22 mouse cellular contexts compared by ENCODE assay signal in the genomic region with DNA sequence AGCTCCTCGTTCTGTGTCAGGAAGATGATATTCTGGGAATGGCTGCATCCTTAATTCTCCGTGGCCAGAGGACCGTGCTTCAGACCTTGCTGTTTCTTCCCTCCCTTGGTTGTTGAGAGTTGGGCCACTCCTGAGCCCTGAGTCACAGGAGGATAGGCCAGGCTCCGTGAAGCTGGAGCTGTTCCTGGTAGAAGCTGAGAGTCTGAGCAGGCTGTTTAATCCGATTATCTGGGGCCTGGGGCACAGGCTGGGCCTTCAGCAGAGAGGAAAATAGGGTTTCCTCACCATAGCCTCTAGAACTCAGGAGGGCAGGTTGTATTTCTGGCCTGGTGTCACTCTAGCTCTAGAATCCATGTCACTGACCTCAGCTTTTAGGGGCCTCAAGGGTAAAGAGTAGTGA. TPM values are rescaled to one million over a fixed set of nuclear protein-coding genes. Genes with fewer than 3 reads are reported as not detected.
DNase-seq lines count a peak whose midpoint lies in the region; ATAC-seq and TF ChIP-seq lines count a peak whose summit lies in the region.
"Had no signal": no experiment of that assay in that cellular context is flagged by ENCODE, and none has a peak within 500 bp of the region (broad histone marks: within the 10 kb centered on the region; RNA-seq: fewer than 3 reads in every experiment).

No protein-coding gene starts in this region.

- 0 out of 2 replicates have a peak overlapping the region, but pooled peaks have one; percentile 7 for H3K9ac ChIP-seq in embryonic facial prominence, embryonic 12.5 days
- H3K9ac ChIP-seq in kidney, embryonic 14.5 days (ENCODE audit: low read depth, low read length), result no peak overlapping the region
- H3K9ac ChIP-seq in ES-Bruce4 (ENCODE audit: low read depth, poor library complexity, severe bottlenecking), result no peak overlapping the region
- no peak overlapping the region for H3K9ac ChIP-seq in midbrain, embryonic 15.5 days
- H3K9ac ChIP-seq: heart, embryonic 12.5 days; limb, embryonic 15.5 days; stomach, embryonic 15.5 days had no signal

- peaks cover 29% of the 10 kb centered on the region for H3K4me1 ChIP-seq in embryonic facial prominence, embryonic 12.5 days
- H3K4me1 ChIP-seq in embryonic facial prominence, embryonic 10.5 days, result peaks cover 39% of the 10 kb centered on the region
- H3K4me1 ChIP-seq in kidney, embryonic 14.5 days (ENCODE audit: control insufficient read depth, insufficient read depth, low read length), result peaks cover 5% of the 10 kb centered on the region; the same call in 1 of the 2 replicates
- no peaks in the 10 kb centered on the region for H3K4me1 ChIP-seq in ES-Bruce4 (ENCODE audit: control insufficient read depth, insufficient read depth, low read length)
- peaks cover 9% of the 10 kb centered on the region for H3K4me1 ChIP-seq in midbrain, embryonic 15.5 days

- H3K4me2 ChIP-seq in embryonic facial prominence, embryonic 12.5 days (replicated peaks), result no peak overlapping the region
- no peak overlapping the region for H3K4me2 ChIP-seq in kidney, embryonic 14.5 days (replicated peaks; ENCODE audit: low read depth, low read length)
- no peak overlapping the region for H3K4me2 ChIP-seq in midbrain, embryonic 15.5 days
- H3K4me2 ChIP-seq: heart, embryonic 12.5 days; limb, embryonic 15.5 days; stomach, embryonic 15.5 days had no signal

- no peak for TF ChIP-seq EP300 in ES-Bruce4 (IDR thresholded peaks at IDR 0.05; ENCODE audit: insufficient read depth, low read depth, low read length)

- TF ChIP-seq POLR2A in ES-Bruce4 (IDR thresholded peaks at IDR 0.05; ENCODE audit: insufficient read depth, low read length), result no peak

- TF ChIP-seq CTCF in ES-Bruce4 (IDR thresholded peaks at IDR 0.05; ENCODE audit: low read depth, low read length), result no peak

- WGBS in embryonic facial prominence, embryonic 12.5 days, result 54% methylated on average over 5 of the region's 5 CpGs
- WGBS in embryonic facial prominence, embryonic 10.5 days, result 73% methylated on average over 5 of the region's 5 CpGs
- 71% methylated on average over 5 of the region's 5 CpGs for WGBS in kidney, embryonic 14.5 days
- WGBS in midbrain, embryonic 15.5 days, result 53% methylated on average over 5 of the region's 5 CpGs

- ATAC-seq in embryonic facial prominence, embryonic 12.5 days (ENCODE audit: insufficient number of reproducible peaks, insufficient read depth, low FRiP score, low TSS enrichment), result no peak
- ATAC-seq in kidney, embryonic 14.5 days (ENCODE audit: low FRiP score, low TSS enrichment), result no peak
- ATAC-seq in midbrain, embryonic 15.5 days (replicated peaks), result no peak
- no peak for ATAC-seq in cerebellum, adult (ENCODE audit: insufficient number of reproducible peaks, low FRiP score, low TSS enrichment)

- H3K36me3 ChIP-seq in embryonic facial prominence, embryonic 12.5 days, result peaks cover 82% of the 10 kb centered on the region
- peaks cover 94% of the 10 kb centered on the region for H3K36me3 ChIP-seq in embryonic facial prominence, embryonic 10.5 days (replicated peaks)
- H3K36me3 ChIP-seq in kidney, embryonic 14.5 days (ENCODE audit: control insufficient read depth, insufficient read depth, low read length), result peaks cover 80% of the 10 kb centered on the region
- H3K36me3 ChIP-seq in ES-Bruce4 (ENCODE audit: control insufficient read depth, insufficient read depth, low read length, poor library complexity, severe bottlenecking), result peaks cover 40% of the 10 kb centered on the region
- peaks cover 58% of the 10 kb centered on the region for H3K36me3 ChIP-seq in midbrain, embryonic 15.5 days (replicated peaks)

- H3K9me3 ChIP-seq in embryonic facial prominence, embryonic 12.5 days, result no peaks in the 10 kb centered on the region
- no peaks in the 10 kb centered on the region for H3K9me3 ChIP-seq in embryonic facial prominence, embryonic 10.5 days
- no peaks in the 10 kb centered on the region for H3K9me3 ChIP-seq in kidney, embryonic 14.5 days (ENCODE audit: control insufficient read depth, low read length)
- no peaks in the 10 kb centered on the region for H3K9me3 ChIP-seq in ES-Bruce4 (replicated peaks; ENCODE audit: control insufficient read depth, insufficient read depth, low read length, poor library complexity, severe bottlenecking)
- H3K9me3 ChIP-seq in midbrain, embryonic 15.5 days, result no peaks in the 10 kb centered on the region
- H3K9me3 ChIP-seq: heart, embryonic 12.5 days; limb, embryonic 15.5 days; stomach, embryonic 15.5 days had no signal

- H3K27me3 ChIP-seq in embryonic facial prominence, embryonic 12.5 days, result no peaks in the 10 kb centered on the region
- H3K27me3 ChIP-seq in embryonic facial prominence, embryonic 10.5 days (replicated peaks; ENCODE audit: low read depth, poor library complexity, severe bottlenecking), result no peaks in the 10 kb centered on the region
- H3K27me3 ChIP-seq in kidney, embryonic 14.5 days (ENCODE audit: control insufficient read depth, insufficient read depth, low read length), result no peaks in the 10 kb centered on the region
- H3K27me3 ChIP-seq in ES-Bruce4 (ENCODE audit: control insufficient read depth, insufficient read depth, low read length, poor library complexity, severe bottlenecking), result no peaks in the 10 kb centered on the region
- no peaks in the 10 kb centered on the region for H3K27me3 ChIP-seq in midbrain, embryonic 15.5 days (replicated peaks)
- H3K27me3 ChIP-seq: heart, embryonic 12.5 days; limb, embryonic 15.5 days; stomach, embryonic 15.5 days had no signal

- H3K4me3 ChIP-seq in embryonic facial prominence, embryonic 12.5 days, result no peak overlapping the region
- no peak overlapping the region for H3K4me3 ChIP-seq in embryonic facial prominence, embryonic 10.5 days
- H3K4me3 ChIP-seq in kidney, embryonic 14.5 days (ENCODE audit: low read length), result no peak overlapping the region
- no peak overlapping the region for H3K4me3 ChIP-seq in ES-Bruce4 (ENCODE audit: low read depth, low read length)
- H3K4me3 ChIP-seq in midbrain, embryonic 15.5 days, result no peak overlapping the region
- H3K4me3 ChIP-seq: heart, embryonic 12.5 days; left cerebral cortex, adult 2 months; limb, embryonic 15.5 days; stomach, embryonic 15.5 days had no signal

- peak overlapping the region; percentile 30; the same call in 1 of the 2 replicates for H3K27ac ChIP-seq in embryonic facial prominence, embryonic 12.5 days
- H3K27ac ChIP-seq in embryonic facial prominence, embryonic 10.5 days (replicated peaks), result no peak overlapping the region
- peak overlapping the region; percentile 51 for H3K27ac ChIP-seq in kidney, embryonic 14.5 days (ENCODE audit: low read depth, low read length)
- H3K27ac ChIP-seq in ES-Bruce4 (ENCODE audit: insufficient read depth, low read length), result peak overlapping the region; percentile 85
- H3K27ac ChIP-seq in midbrain, embryonic 15.5 days, result peak overlapping the region; percentile 43; the same call in 1 of the 2 replicates
- H3K27ac ChIP-seq: left cerebral cortex, adult 2 months had no signal

- no peak for DNase-seq in embryonic facial prominence, embryonic 10.5 days (ENCODE audit: low spot score)
- no peak for DNase-seq in kidney, adult 8-10 months
- DNase-seq in heart, adult 9 months (ENCODE audit: low spot score in 2 of 2), result no peak
- DNase-seq: cerebellum, adult 8-10 months; gastrocnemius, postnatal 14 days; heart, postnatal 4 days; kidney, adult 11 months; lung, adult 18-20 months; lung, postnatal 4 days; spleen, adult 18-20 months; thymus, postnatal 25 days had no signal

RNA-seq across cellular contexts. Expression of a gene that starts 1.7 kb away (rescaled TPM):
- 0.36 TPM in 1 of 2 replicates, not detected in the other for polyA plus RNA-seq in embryonic facial prominence, embryonic 12.5 days (2016; fragmentation: Nextera tagmentation; extraction: Ambion mirVana)
- 0.17 TPM in 1 of 2 replicates, not detected in the other for polyA plus RNA-seq in embryonic facial prominence, embryonic 10.5 days (2016; fragmentation: Nextera tagmentation; extraction: Ambion mirVana)
- 0.51 TPM in 1 of 2 replicates, not detected in the other for polyA plus RNA-seq in kidney, embryonic 14.5 days (2014; fragmentation: Nextera tagmentation; extraction: Ambion mirVana)
- 45.2 and 48.1 TPM in 2 replicates for polyA plus RNA-seq in ES-Bruce4 (2011; ENCODE audit: insufficient read depth, insufficient read length, low read depth, missing spikeins)
- polyA plus RNA-seq in midbrain, embryonic 15.5 days (2015; fragmentation: Nextera tagmentation; extraction: Ambion mirVana), result 0.20 TPM in 1 of 2 replicates, not detected in the other
- polyA plus RNA-seq: frontal cortex, adult 2 months; heart, embryonic 12.5 days; neural tube, embryonic 14.5 days had no signal

RNA-seq across cellular contexts. Expression of a gene that starts 9.0 kb away (rescaled TPM):
- 63.3 and 67.9 TPM in 2 replicates for polyA plus RNA-seq in embryonic facial prominence, embryonic 12.5 days (2016; fragmentation: Nextera tagmentation; extraction: Ambion mirVana)
- polyA plus RNA-seq in embryonic facial prominence, embryonic 10.5 days (2016; fragmentation: Nextera tagmentation; extraction: Ambion mirVana), result 64.9 and 67.2 TPM in 2 replicates
- 42.3 and 71.8 TPM in 2 replicates for polyA plus RNA-seq in kidney, embryonic 14.5 days (2014; fragmentation: Nextera tagmentation; extraction: Ambion mirVana)
- polyA plus RNA-seq in ES-Bruce4 (2011; ENCODE audit: insufficient read depth, insufficient read length, low read depth, missing spikeins), result 65.7 and 71.0 TPM in 2 replicates
- polyA plus RNA-seq in midbrain, embryonic 15.5 days (2015; fragmentation: Nextera tagmentation; extraction: Ambion mirVana), result 99.9 and 108 TPM in 2 replicates

RNA-seq across cellular contexts. Expression of a gene that starts 12.6 kb away (rescaled TPM):
- polyA plus RNA-seq in embryonic facial prominence, embryonic 12.5 days (2016; fragmentation: Nextera tagmentation; extraction: Ambion mirVana), result 8.0 and 8.5 TPM in 2 replicates
- 5.3 and 7.3 TPM in 2 replicates for polyA plus RNA-seq in embryonic facial prominence, embryonic 10.5 days (2016; fragmentation: Nextera tagmentation; extraction: Ambion mirVana)
- 8.5 and 10.5 TPM in 2 replicates for polyA plus RNA-seq in kidney, embryonic 14.5 days (2014; fragmentation: Nextera tagmentation; extraction: Ambion mirVana)
- polyA plus RNA-seq in ES-Bruce4 (2011; ENCODE audit: insufficient read depth, insufficient read length, low read depth, missing spikeins), result 32.9 and 36.2 TPM in 2 replicates
- 9.4 and 10.4 TPM in 2 replicates for polyA plus RNA-seq in midbrain, embryonic 15.5 days (2015; fragmentation: Nextera tagmentation; extraction: Ambion mirVana)

RNA-seq across cellular contexts. Expression of a gene that starts 18.8 kb away (rescaled TPM):
- 561 and 632 TPM in 2 replicates for polyA plus RNA-seq in embryonic facial prominence, embryonic 12.5 days (2016; fragmentation: Nextera tagmentation; extraction: Ambion mirVana)
- 780 and 781 TPM in 2 replicates for polyA plus RNA-seq in embryonic facial prominence, embryonic 10.5 days (2016; fragmentation: Nextera tagmentation; extraction: Ambion mirVana)
- 729 and 1,177 TPM in 2 replicates for polyA plus RNA-seq in kidney, embryonic 14.5 days (2014; fragmentation: Nextera tagmentation; extraction: Ambion mirVana)
- polyA plus RNA-seq in ES-Bruce4 (2011; ENCODE audit: insufficient read depth, insufficient read length, low read depth, missing spikeins), result 1,464 and 1,502 TPM in 2 replicates
- polyA plus RNA-seq in midbrain, embryonic 15.5 days (2015; fragmentation: Nextera tagmentation; extraction: Ambion mirVana), result 460 and 473 TPM in 2 replicates

RNA-seq across cellular contexts. Expression of a gene that starts 20.6 kb away (rescaled TPM):
- 52.2 and 58.4 TPM in 2 replicates for polyA plus RNA-seq in embryonic facial prominence, embryonic 12.5 days (2016; fragmentation: Nextera tagmentation; extraction: Ambion mirVana)
- polyA plus RNA-seq in embryonic facial prominence, embryonic 10.5 days (2016; fragmentation: Nextera tagmentation; extraction: Ambion mirVana), result 45.2 and 45.5 TPM in 2 replicates
- polyA plus RNA-seq in kidney, embryonic 14.5 days (2014; fragmentation: Nextera tagmentation; extraction: Ambion mirVana), result 30.7 and 33.3 TPM in 2 replicates
- 170 and 173 TPM in 2 replicates for polyA plus RNA-seq in ES-Bruce4 (2011; ENCODE audit: insufficient read depth, insufficient read length, low read depth, missing spikeins)
- polyA plus RNA-seq in midbrain, embryonic 15.5 days (2015; fragmentation: Nextera tagmentation; extraction: Ambion mirVana), result 40.6 and 47.0 TPM in 2 replicates

Comparison
In these comparisons a context has a peak if more than half of its experiments do, and no peak if none do; other contexts are left out.
1. RNA of a gene that starts 1.7 kb away (polyA plus RNA-seq): 45.2 to 48.1 TPM in ES-Bruce4; 0.51 TPM in kidney, embryonic 14.5 days, 0.17 TPM in embryonic facial prominence, embryonic 10.5 days, 0.20 TPM in midbrain, embryonic 15.5 days and 0.36 TPM in embryonic facial prominence, embryonic 12.5 days; every median in the first group is over 10 times any median in the second.